Mouse (Mus musculus) myocyte (in vitro differentiated cells): ENCODE measurements around the gene Gna11. TPM values are rescaled to one million over a fixed set of nuclear protein-coding genes. Genes with fewer than 3 reads are reported as not detected.

Experiments
- H3K27me3 ChIP-seq: one replicate; pipeline ENCODE4 v1.6.1; 2011; ENCODE audit not compliant: control insufficient read depth, insufficient read depth, insufficient read length
- H3K36me3 ChIP-seq: one replicate; pipeline ENCODE4 v1.6.1; 2011; ENCODE audit not compliant: control insufficient read depth, insufficient read depth
- H3K4me2 ChIP-seq: one replicate; pipeline ENCODE4 v1.6.1; 2011; ENCODE audit warnings: low read depth, control low read depth
- H3K4me3 ChIP-seq: one replicate; pipeline ENCODE4 v1.5.1; 2011; ENCODE audit warnings: mild to moderate bottlenecking, control low read depth, moderate library complexity
- H3K79me2 ChIP-seq: one replicate; pipeline ENCODE4 v1.6.1; 2011; ENCODE audit not compliant: control insufficient read depth, insufficient read depth
- H3ac ChIP-seq: one replicate; pipeline ENCODE4 v1.6.1; 2011; ENCODE audit not compliant: control insufficient read depth, insufficient read length
- CEBPB ChIP-seq: IDR thresholded peaks from 2 replicates; pipeline ENCODE4 v1.6.1; 2011; ENCODE audit warnings: mild to moderate bottlenecking, moderate library complexity; ENCODE audit not compliant: poor library complexity, insufficient read depth, severe bottlenecking
- E2F4 ChIP-seq: IDR thresholded peaks from one replicate; pipeline ENCODE4 v1.6.1; 2011; ENCODE audit warnings: mild to moderate bottlenecking, control low read depth, moderate library complexity; ENCODE audit not compliant: insufficient read depth
- MAX ChIP-seq: IDR thresholded peaks from one replicate; pipeline ENCODE4 v1.6.1; 2011; ENCODE audit warnings: low read depth, mild to moderate bottlenecking, control low read depth
- MYOD1 ChIP-seq, 3 experiments: IDR thresholded peaks; one replicate each; pipeline ENCODE4 v1.6.1; 2011; ENCODE audit warnings: control low read depth in 2 of 3, low read depth in 2 of 3, mild to moderate bottlenecking in 2 of 3, moderate library complexity in 1 of 3; ENCODE audit not compliant: insufficient read length in 2 of 3, control insufficient read depth in 1 of 3
- MYOG ChIP-seq, 3 experiments: IDR thresholded peaks; one replicate each; pipeline ENCODE4 v1.6.1; 2011; ENCODE audit warnings: control low read depth in 2 of 3, low read depth in 2 of 3, mild to moderate bottlenecking in 2 of 3; ENCODE audit not compliant: insufficient read length in 2 of 3, control insufficient read depth in 1 of 3, insufficient read depth in 1 of 3
- POLR2A ChIP-seq: IDR thresholded peaks from one replicate; pipeline ENCODE4 v1.6.1; 2011; ENCODE audit warnings: low read depth, mild to moderate bottlenecking, control low read depth, moderate library complexity; ENCODE audit not compliant: insufficient read length
- POLR2AphosphoS2 ChIP-seq: IDR thresholded peaks from one replicate; pipeline ENCODE4 v1.6.1; 2011; ENCODE audit warnings: low read depth, control low read depth; ENCODE audit not compliant: insufficient read length
- REST ChIP-seq: IDR thresholded peaks from one replicate; pipeline ENCODE4 v1.6.1; 2011; ENCODE audit warnings: mild to moderate bottlenecking, control low read depth, moderate library complexity; ENCODE audit not compliant: insufficient read depth, insufficient read length
- SRF ChIP-seq: IDR thresholded peaks from one replicate; pipeline ENCODE4 v1.6.1; 2011; ENCODE audit warnings: low read depth; ENCODE audit not compliant: control insufficient read depth, insufficient read length
- TCF12 ChIP-seq: IDR thresholded peaks from one replicate; pipeline ENCODE4 v1.6.1; 2011; ENCODE audit warnings: mild to moderate bottlenecking, control low read depth; ENCODE audit not compliant: poor library complexity, insufficient read depth, severe bottlenecking
- TCF3 ChIP-seq: IDR thresholded peaks from one replicate; pipeline ENCODE4 v1.6.1; 2011; ENCODE audit warnings: low read depth, control low read depth; ENCODE audit not compliant: insufficient read length
- USF1 ChIP-seq: IDR thresholded peaks from one replicate; pipeline ENCODE4 v1.6.1; 2011; ENCODE audit warnings: low read depth, mild to moderate bottlenecking, control low read depth, moderate library complexity
- polyA plus RNA-seq: library from polyadenylated mRNA; unstranded; fragments of >200 nt; fragmentation: generic; extraction: Trizol; gene quantifications from one replicate; pipeline ENCODE4 v1.2.1, GENCODE M21; 2012; ENCODE audit warnings: missing spikeins

The Gna11 gene
- polyA plus RNA-seq, 1 experiment: 58.2 TPM

DNA sequence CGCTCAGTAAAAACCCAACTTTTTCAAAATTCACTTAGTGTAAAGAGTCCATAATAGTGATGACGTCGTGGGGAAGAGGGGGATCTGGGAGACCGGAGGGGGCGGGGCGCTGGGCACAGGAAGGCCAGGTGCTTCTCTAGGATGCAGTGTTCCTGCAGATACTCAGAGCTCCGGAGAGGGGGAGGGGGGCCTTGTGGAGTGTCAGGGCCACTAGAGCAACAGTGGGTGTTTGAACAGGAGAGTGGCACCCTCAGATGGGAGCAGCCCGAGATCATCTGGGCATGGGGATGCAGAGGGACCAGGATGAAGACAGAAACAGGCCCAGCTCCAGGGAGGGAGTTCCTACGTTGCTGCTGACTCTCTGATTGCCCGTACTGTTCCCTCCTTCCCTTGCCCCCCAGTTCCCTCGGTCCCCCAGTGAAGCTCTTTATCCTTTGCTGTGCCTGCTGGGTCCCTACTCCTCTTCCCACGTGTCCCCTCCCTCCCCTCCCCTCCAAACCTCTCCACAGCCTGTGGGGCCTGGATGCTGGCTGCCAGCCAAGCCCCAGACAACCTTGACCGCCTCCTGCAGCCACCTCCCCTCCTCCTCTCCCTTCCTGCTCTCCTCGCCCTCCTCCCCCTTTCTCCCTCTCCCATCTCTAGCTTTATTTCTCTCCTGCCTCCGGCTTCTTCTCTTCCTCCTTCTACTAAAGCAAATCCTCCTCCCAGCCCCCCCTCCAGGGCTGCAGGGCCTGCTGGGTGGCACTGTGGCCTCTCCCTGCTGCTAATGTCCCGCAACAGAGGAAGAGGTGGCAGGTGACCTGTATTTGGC is 23.6 kb upstream of the Gna11 start:
- Histone ChIP-seq H3K36me3 (peaks cover 3% of the 10 kb centered on the region), H3K27me3 (no peaks in the 10 kb centered on the region), H3ac (no peak overlapping the region), H3K79me2 (no peaks in the 10 kb centered on the region), H3K4me3 (no peak overlapping the region), H3K4me2 (no peak overlapping the region)
- TF ChIP-seq CEBPB (no peak), USF1 (no peak), MYOD1 (IDR thresholded peaks at IDR 0.05; ENCODE audit: control insufficient read depth in 1 of 3, insufficient read length in 2 of 3, low read depth in 2 of 3) (no peak), REST (no peak), SRF (no peak)

DNA sequence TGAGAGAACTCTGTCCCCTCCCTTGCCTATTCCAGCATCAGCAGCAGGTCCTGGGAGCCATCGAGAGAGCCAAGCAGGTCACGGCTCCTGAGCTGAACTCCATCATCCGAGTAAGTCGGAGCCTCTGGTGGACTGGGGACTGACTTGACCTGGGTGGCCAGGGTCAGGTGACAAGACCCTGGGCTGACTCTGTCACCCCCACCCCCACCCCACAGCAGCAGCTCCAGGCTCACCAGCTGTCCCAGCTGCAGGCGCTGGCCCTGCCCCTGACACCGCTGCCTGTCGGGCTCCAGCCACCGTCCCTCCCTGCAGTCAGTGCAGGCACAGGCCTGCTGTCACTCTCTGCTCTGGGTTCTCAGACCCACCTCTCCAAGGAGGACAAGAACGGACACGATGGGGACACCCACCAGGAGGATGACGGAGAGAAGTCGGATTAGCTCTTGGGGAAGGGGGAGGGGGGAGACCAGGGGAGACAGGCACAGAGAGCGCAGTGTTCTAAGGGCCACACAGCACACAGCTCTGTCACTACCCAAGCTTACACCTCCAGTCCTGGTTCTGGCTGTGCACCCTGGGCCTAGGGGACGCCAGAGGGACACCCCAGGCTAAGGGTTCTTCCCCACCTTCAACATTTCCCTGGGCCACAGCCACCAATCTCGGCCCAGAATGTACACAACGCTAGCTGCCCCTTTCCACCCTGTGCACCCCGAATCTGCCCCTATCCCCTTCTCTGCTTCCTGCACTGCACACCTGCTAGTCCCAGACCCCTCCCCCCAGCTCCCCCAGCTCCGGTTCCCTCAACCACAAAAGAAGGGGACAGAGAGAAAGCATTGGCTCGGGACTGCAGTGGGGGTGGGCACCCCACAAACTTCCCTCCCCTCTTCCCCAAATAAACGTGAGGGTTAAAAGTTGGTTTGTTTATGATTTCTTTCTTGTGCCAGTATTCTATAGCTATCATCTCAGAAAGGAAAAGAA is 20.6 kb upstream of the Gna11 start:
- TF ChIP-seq MYOG (IDR thresholded peaks at IDR 0.05; ENCODE audit: control insufficient read depth in 1 of 3, insufficient read depth in 1 of 3, insufficient read length in 2 of 3, low read depth in 2 of 3): no peak
- TF ChIP-seq USF1: no peak
- no peak for TF ChIP-seq E2F4
- no peak for TF ChIP-seq SRF
- no peak for TF ChIP-seq REST
- no peak for TF ChIP-seq CEBPB
- TF ChIP-seq MAX: no peak
- no peak for TF ChIP-seq TCF3
- no peak for TF ChIP-seq POLR2AphosphoS2
- TF ChIP-seq MYOD1 (IDR thresholded peaks at IDR 0.05; ENCODE audit: control insufficient read depth in 1 of 3, insufficient read length in 2 of 3, low read depth in 2 of 3): no peak
- TF ChIP-seq TCF12: no peak
- TF ChIP-seq POLR2A: no peak
- H3K4me3 ChIP-seq: no peak overlapping the region
- peaks cover 13% of the 10 kb centered on the region for H3K79me2 ChIP-seq
- H3K27me3 ChIP-seq: no peaks in the 10 kb centered on the region
- H3ac ChIP-seq: no peak overlapping the region
- H3K4me2 ChIP-seq: no peak overlapping the region
- peaks cover 3% of the 10 kb centered on the region for H3K36me3 ChIP-seq

- H3ac ChIP-seq: no peak overlapping the region
- no peak for TF ChIP-seq E2F4
- no peak for TF ChIP-seq POLR2AphosphoS2
- no peak for TF ChIP-seq SRF
- no peak for TF ChIP-seq MYOD1 (IDR thresholded peaks at IDR 0.05; ENCODE audit: control insufficient read depth in 1 of 3, insufficient read length in 2 of 3, low read depth in 2 of 3)
- TF ChIP-seq POLR2A: no peak
- no peak overlapping the region for H3K4me3 ChIP-seq
- H3K79me2 ChIP-seq: peaks cover 20% of the 10 kb centered on the region
- no peaks in the 10 kb centered on the region for H3K27me3 ChIP-seq
- peaks cover 3% of the 10 kb centered on the region for H3K36me3 ChIP-seq
- no peak overlapping the region for H3K4me2 ChIP-seq
These were observed 19.7 kb upstream of the Gna11 start for GRCm38 (mm10) chr10:81564734-81565133.

GRCm38 (mm10) chr10:81564216-81564615 is 19.2 kb upstream of the Gna11 start:
- TF ChIP-seq MYOD1 (IDR thresholded peaks at IDR 0.05; ENCODE audit: control insufficient read depth in 1 of 3, insufficient read length in 2 of 3, low read depth in 2 of 3) (peak in 2 of 3 experiments; percentile 47 to 97), POLR2A (no peak), POLR2AphosphoS2 (no peak), MAX (no peak), E2F4 (no peak), MYOG (IDR thresholded peaks at IDR 0.05; ENCODE audit: control insufficient read depth in 1 of 3, insufficient read depth in 1 of 3, insufficient read length in 2 of 3, low read depth in 2 of 3) (peak; percentile 54 to 97 (median 84)), TCF3 (peak; percentile 90), TCF12 (no peak)
- no peak overlapping the region for H3K4me3 ChIP-seq

GRCm38 (mm10) chr10:81563481-81563880 is 18.5 kb upstream of the Gna11 start:
- H3ac ChIP-seq: no peak overlapping the region
- H3K36me3 ChIP-seq: peaks cover 3% of the 10 kb centered on the region
- TF ChIP-seq E2F4: no peak
- no peak for TF ChIP-seq POLR2AphosphoS2
- TF ChIP-seq MYOD1 (IDR thresholded peaks at IDR 0.05; ENCODE audit: control insufficient read depth in 1 of 3, insufficient read length in 2 of 3, low read depth in 2 of 3): no peak
- no peak for TF ChIP-seq TCF12
- TF ChIP-seq REST: no peak
- no peak for TF ChIP-seq POLR2A
- no peak for TF ChIP-seq MYOG (IDR thresholded peaks at IDR 0.05; ENCODE audit: control insufficient read depth in 1 of 3, insufficient read depth in 1 of 3, insufficient read length in 2 of 3, low read depth in 2 of 3)
- TF ChIP-seq SRF: no peak
- no peak for TF ChIP-seq CEBPB
- no peak for TF ChIP-seq TCF3
- TF ChIP-seq MAX: no peak
- TF ChIP-seq USF1: no peak
- peaks cover 25% of the 10 kb centered on the region for H3K79me2 ChIP-seq
- H3K4me2 ChIP-seq: peak overlapping the region; percentile 32
- no peaks in the 10 kb centered on the region for H3K27me3 ChIP-seq
- no peak overlapping the region for H3K4me3 ChIP-seq

More at GRCm38 (mm10) chr10:81564216-81564615, 19.2 kb upstream of the Gna11 start:
- Histone ChIP-seq H3K4me2 (peak overlapping the region; percentile 32), H3K79me2 (peaks cover 25% of the 10 kb centered on the region), H3K27me3 (no peaks in the 10 kb centered on the region), H3K36me3 (peaks cover 3% of the 10 kb centered on the region), H3ac (no peak overlapping the region)
